Mouse (Mus musculus) thymus, postnatal 14 days (tissue): ENCODE data around the gene Rbm5.
A peak's percentile ranks its signal among the peaks of the same experiment; 100 is the strongest.

ENCODE experiments used
- DNase-seq: peaks from one replicate; pipeline ENCODE4 v3.0.0; 2021

Gene Rbm5

GRCm38 (mm10) chr9:107729709-107730108 is 41.1 kb downstream of the Rbm5 start:
- no peak for DNase-seq

DNA sequence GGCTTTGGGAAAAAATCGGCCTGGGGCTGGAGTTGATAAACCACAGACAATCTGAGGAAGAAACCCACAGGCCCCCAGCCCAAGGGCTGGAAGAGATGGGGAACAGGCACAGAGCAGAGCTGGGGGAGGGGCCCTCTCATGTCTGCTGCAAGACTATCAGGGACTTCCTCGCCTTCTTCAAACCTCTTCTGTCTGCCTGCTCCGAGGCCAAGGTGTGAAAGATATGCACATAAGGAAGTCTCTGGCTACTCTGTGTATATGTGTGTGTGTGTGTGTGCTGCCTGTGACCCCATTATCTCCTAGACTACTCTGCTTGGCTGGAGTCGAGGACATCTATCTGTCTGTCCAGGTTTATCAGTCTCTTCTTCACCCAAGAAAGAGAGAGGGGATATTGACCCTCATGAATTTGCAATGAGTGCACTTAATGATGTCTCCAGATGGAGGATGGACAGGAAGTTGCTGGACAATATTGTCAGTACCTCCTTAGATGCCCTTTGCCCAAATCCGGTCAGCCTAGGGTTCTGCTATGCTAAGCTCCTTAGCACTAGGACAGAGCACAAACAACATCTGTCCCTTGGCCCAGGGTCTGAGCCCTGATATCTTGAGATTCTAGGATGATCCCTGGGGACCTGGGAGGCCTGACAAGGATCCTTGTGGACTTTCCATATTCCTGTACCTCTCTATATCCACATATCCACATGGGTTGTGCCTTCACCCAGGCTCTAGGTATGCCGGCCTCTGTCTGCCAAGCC is 41.7 kb downstream of the Rbm5 start:
- DNase-seq, result no peak

DNA sequence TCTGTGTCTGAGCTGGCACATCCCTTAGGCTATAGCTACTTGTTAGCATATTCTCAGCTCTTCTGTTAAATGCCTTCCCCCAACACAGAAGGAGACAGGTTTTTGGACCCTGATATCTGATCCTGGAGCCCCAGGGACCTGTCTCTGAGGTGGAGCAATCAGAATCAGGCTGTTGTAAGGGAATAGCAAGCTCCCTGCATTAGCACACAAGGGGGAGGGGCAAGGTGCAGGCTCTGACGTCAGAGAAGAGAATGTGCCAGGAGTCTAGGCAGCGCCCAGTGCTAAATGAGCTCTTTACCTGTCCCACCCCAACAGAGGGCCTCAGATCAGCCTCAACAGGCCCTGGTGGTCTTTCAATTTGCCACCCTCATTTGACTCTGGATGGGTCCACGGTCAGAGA is 43.8 kb downstream of the Rbm5 start:
- no peak for DNase-seq

- no peak for DNase-seq
Measured at GRCm38 (mm10) chr9:107724796-107725195, 46.0 kb downstream of the Rbm5 start.

GRCm38 (mm10) chr9:107723794-107724531 is 46.8 kb downstream of the Rbm5 start:
- no peak for DNase-seq

- DNase-seq, result peak; percentile 33
Measured at GRCm38 (mm10) chr9:107723292-107723691, 47.5 kb downstream of the Rbm5 start.

DNA sequence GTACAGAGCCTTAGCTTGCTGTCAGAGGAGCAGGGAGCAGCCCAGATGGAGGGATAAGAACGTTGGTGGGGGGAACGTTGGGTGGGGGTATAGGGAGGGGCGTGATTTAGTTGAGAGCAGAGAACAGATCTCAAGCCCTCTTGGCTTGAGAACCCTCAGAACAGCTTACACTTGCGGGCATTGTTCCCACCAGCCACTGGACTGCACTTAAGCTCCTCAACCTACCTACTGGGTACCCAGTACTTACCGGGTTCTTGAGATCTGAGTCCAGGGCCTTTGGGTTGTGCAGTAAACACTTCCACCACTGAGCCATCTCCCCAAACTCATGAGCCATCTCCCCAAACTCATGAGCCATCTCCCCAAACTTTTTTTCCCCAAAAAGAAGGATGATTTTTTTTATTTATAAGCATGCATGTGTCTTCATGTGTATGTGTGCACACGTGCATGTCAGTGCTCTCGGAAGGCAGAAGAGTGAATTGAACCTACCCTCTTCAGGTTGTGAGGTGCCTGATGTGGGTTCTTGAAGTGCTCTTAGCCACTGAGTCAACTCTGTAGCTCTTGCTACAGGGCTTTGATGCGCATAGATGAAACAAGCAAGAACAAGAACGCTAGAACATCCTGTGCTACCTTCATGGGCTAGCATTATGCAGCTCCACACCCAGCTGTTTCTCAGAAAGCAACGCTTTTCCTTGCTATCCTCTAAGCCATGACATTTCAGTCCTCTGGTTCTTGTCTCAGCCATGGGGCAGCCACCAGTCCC is 51.8 kb downstream of the Rbm5 start:
- peak; percentile 35 for DNase-seq

GRCm38 (mm10) chr9:107716951-107717350 is 53.8 kb downstream of the Rbm5 start:
- DNase-seq, result no peak

DNA sequence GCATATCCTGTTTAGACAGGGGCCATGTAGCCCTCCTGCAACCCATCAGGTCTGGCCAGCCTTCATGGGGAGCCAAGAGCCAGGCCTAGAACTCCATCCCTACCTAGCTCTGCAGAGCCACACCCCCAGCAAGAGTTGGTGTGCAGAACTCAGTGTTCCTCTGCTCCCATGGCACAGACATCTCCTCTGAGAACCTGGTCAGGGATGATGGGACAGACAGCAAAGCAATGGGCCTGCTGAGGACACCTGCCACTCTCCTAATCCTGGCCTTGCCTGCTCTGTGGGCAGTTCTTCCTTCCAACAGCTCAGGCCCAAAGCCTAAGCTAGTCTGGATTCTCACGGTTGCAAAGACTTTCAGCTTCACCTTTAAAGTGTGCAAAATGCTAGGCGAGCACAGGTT is 55.2 kb downstream of the Rbm5 start:
- DNase-seq, result no peak

- no peak for DNase-seq
Measured at GRCm38 (mm10) chr9:107714221-107714952, 56.4 kb downstream of the Rbm5 start.

DNA sequence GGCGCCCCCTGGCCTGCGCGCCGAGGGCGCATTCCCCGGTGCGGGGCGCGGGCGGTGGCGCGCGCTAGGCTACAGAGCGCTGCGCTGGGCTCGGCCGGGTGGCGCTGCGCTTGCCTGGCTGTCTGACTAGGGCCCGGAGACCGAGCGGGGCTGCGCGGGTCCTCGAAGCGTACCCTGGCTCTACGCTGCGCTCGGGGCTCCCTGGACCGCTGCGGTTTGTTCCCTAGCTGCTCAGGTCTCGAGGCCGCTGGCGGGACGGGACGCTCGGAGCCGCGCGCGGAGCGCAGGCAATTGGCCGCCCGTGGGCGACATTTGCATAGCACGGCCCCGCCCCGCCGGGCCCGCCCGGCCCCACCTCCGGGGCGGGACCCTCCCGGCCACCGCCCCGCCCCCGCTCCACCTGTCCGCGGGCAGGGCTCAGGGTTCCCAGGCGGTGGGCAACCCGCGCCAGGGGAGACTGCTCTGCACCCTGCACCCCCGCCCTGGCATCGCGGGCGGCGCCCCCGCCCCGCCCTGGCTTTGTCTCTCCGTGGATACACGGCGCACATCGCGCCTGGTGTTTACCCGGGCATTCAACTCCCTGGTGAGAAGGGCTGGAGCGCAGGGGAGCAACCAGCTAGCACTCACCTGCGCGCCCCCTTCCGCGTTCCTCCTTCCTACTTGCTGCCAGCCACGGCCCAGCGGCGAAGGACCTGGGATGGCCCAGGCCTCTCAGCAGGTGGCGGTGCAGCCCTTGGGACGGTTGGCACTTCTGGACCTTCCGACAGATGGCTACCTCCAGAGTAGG is 60.9 kb downstream of the Rbm5 start, which contains the start of gene Sema3f:
Sema3f (minus strand) TSS at position 779 of the 787 bp plus-strand sequence.
- DNase-seq, result peak; percentile 89

DNA sequence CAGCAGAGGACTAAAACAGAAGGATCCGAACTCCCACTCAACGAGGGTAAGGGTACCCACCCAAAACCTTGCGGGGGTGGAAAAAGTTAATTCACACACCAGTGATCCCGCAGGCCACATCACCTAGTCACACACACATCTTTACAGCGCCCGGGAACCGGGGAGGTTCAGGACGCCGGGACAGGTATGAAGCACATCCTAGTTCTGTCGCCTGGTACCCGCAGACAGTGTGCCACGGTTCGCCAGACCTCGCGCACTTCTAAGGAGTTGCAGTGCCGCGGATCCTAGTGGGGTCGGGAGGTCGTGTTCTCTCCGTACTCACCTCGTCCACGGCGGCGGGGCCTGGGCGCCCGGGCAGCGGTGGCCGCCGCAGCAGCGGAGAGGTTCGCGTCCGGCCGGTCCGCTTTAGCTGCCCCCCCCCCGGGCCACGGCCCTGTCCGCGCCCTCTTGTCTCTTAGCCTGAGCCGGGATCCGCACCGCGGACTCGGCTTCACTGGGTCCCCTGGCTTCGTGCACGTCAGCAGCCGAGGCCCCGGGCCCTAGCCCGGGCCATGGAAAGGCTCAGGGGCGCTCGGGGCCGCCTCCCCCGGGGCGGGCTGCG is 61.6 kb downstream of the Rbm5 start:
- peak; percentile 42 for DNase-seq

DNA sequence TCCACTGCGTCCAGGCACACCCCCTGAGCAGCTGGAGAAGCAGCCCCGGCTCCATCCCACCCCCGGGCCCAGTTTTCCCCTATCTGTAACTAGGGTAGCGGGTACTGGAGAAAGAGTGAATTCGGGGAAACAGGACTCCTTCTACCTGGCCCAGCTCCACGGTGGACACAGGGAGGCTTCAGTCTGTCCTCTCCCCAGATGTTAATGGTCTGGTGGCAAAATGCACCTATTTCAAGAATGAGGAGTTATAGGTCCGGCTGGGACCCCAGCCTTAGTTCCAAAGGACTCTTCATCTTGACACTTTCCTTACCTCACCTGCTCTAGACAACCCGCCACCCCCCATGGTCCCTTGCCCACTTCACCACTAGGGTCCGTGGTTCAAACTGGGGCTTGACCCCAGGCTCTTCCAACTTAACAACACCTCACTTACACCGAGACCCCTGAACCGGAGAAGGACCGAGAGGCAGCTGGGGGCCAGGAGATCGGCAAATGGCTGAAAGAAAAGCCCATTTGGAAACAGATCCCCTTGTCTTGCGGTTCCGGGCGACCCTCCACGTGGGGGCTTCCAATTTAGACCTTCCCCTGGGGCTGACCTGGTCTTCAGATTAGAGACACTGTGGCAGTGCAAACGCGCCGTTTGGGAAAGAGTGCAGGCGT is 62.2 kb downstream of the Rbm5 start:
- DNase-seq, result no peak

GRCm38 (mm10) chr9:107707701-107708438 is 62.9 kb downstream of the Rbm5 start:
- peak; percentile 27 for DNase-seq

DNA sequence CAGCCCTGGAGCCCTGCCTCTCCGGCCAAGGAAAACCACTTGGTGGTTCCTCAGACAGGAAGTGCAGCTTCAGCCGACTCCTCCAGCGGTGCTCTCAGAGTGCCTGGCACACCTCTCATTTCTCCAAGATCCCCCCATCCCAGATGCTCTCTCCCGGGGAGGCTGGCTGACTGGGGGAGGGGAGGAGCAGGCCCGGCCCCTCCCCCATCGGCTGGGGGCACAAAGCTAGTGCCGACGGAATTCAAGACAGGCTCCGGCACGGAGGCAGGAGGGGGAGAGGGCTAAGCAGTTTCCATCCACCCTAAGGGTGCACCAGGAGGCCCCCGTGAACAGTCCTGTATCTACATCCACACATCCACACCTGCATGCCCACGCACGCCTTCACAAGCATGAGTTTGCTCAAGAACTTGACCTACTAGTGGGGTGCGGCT is 64.0 kb downstream of the Rbm5 start:
- no peak for DNase-seq

DNA sequence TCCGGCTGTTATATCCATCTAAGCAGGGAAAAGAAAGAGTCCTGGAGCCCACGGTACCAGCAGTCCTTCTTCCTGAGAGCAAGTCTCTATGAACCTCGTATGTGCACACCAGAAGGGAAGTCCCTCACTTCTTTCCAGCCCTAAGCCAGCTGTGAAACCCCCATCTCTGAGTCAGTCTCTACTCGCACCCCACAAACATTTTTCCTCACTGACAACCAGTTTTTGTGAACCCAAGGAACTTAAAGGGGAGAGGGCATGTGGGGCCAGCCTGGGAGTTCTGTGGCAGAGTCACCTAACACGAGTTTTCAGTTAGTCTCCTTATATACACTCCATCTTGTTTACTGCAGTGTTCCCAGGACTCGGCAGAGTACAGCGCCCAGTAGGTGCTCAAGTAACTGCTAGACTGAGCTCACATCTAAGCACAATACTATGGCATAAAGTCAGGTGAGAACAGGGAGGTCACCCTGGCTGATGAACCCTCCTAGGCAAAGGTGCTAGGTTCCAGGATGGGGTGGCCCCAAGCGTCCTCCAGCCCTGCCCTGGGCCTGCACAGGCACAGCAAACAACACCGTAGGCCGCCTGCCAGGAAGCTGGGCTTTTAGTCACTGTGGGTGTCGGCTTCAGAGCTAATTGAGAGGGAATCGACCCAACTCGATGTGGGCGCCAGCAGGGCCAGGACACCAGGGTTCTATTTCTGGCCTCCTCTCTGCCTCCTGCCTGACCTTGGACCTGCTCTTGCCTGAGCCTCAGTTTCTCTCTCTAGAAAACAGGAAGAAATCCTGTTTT is 67.3 kb downstream of the Rbm5 start:
- DNase-seq, result no peak

DNA sequence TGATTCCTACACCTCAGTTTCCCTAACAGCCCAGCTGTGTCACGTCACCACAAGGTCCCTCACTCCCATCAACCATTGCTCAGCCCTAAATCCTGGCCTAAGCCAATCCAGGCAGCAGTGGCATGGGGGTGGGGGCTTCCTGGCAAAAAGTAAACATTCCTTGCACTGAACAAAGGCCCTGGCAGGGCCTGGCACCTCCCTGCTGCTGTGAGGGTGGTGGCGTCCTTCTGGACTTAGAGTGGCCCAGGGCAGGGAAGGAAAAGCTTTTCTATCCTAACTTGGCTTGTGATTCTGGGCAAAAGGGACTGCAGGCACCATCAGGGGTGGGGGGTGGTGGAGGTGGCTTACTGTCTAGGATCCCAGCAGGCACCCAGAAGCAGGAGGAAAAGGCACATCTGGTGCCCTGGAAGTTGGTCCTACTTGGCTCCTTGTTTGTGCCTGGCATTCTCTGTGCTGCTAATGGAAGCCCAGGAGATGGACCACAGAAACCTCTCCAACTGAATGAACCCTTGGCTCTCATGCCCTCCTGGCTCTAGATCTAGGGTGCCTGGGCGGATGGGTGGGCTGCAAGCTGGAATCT is 68.1 kb downstream of the Rbm5 start:
- no peak for DNase-seq

- DNase-seq, result no peak
Measured at GRCm38 (mm10) chr9:107701594-107701993, 69.2 kb downstream of the Rbm5 start.

DNA sequence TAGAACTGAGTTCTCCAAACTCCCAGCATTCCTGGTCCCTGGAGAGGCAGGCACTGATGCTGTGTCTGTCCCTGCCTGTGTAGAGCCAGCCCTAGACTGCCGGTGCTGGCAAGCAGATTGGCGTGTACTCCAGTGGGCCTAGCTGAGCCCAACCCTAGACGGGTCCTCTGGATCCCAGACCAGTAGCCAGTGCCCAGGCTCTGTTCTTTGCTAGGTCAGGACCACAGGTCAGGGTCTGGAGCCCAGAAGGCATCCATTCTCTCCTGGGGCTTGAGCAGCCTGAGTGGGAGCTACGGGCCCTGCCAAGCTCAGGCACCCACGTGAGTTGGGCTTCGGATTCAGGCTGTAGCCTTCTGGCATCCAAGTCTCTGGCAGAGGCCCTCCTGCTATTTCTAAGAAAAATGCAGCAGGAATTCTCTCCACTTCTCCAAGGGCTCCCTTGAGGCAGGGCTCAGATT is 70.7 kb downstream of the Rbm5 start:
- no peak for DNase-seq
